Mouse (Mus musculus) layer of hippocampus, adult 8-10 months (tissue): ENCODE measurements around the gene March10. TPM values are rescaled to one million over a fixed set of nuclear protein-coding genes. Genes with fewer than 3 reads are reported as not detected.

ENCODE experiments used
- DNase-seq, 2 experiments: peaks; one replicate each; pipeline ENCODE4 v3.0.0; 2022; ENCODE audit warnings: low spot score in 2 of 2
- total RNA-seq, 4 experiments: library from RNA; stranded (reverse); gene quantifications; 2 replicates each; pipeline ENCODE4 v1.2.4; 2022

Gene March10
- total RNA-seq, 4 experiments from 2014 or later: 0.27 to 1.3 (median 0.91) TPM

DNA sequence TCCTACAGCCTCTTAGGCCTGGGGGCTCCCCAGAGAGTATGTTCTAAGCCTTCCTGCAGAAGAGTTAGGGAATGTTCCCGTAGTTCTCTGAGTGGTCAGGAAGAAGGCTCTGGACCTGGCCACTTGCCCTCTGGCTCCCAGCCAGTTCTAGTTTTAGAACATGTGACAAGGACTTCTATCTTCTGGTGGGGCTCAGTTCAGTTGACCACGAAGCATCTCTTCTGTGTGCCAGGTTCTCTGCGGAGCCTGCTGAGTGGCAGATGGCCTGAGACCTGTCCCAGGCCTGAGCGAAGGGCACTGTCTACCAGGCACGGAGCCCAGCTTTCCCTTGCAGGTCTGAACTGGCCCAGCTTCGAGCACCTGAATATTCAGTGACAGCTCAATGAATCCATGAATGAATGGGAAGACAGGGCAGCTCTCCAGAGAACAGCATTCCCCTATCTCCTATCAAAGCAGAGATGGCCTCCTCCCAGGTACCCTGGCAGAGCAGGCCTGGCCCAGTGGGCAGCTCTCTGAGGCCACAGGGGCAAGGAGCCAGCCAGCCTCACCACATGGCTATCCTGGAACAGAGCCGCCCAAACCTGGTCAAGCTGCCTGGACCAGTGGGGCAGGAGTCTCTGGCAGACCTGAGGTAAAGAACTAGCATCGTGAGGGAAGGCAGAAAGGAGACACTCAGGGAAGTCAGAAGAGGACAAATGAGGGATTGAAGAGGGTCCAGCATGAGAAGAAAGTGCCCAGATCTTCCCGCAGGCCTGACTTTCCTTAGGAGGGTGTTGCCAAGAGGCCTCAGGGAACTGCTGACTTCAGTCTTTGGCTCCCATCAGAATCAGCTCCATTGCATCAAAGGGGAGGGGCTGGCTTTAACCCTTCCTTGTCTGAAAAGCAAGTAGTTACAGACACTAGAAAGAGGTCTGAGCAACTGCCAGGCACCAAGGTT lies 103.3 kb downstream of the March10 start:
- DNase-seq: peak in 1 of 2 experiments; percentile 28

DNA sequence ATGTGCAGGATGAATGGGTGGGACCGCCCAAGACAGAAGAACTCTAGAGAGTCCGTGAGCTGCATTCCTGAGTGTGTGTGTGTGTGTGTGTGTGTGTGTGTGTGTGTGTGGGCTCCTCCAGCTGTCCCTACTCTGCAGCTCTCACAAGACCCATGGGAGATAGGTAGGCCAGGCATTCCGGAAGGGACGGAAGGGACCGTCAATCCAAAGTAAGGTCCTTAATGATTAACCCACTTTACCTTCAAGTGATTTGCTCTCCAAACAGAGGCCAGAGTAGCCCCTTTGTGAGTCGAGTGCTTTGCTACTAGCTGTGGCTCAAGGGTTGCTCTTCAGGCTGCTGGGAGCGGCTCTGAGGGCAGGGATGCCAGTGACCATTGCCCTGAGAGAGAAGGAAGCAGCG lies 104.4 kb downstream of the March10 start:
- no peak for DNase-seq

DNA sequence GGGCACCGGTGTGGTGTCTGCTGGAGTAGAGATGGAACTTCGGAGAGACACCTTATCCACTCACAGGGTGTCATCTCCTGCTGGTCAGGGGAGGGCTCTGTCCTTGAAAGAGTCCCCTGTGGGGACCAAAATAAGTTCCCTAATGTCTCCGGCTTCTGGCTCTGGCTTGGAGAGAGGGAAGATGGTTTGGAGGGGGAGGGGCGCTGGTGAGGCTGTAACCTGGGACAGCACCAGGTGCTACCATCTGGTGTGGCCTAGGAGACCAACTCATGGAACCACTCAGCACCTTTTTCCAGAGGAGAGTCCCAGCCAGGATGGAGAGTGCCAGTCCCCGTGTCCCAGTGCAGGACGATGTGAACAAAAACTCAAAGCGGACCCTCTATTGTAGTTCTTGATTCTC lies 105.9 kb downstream of the March10 start:
- DNase-seq: no peak

DNA sequence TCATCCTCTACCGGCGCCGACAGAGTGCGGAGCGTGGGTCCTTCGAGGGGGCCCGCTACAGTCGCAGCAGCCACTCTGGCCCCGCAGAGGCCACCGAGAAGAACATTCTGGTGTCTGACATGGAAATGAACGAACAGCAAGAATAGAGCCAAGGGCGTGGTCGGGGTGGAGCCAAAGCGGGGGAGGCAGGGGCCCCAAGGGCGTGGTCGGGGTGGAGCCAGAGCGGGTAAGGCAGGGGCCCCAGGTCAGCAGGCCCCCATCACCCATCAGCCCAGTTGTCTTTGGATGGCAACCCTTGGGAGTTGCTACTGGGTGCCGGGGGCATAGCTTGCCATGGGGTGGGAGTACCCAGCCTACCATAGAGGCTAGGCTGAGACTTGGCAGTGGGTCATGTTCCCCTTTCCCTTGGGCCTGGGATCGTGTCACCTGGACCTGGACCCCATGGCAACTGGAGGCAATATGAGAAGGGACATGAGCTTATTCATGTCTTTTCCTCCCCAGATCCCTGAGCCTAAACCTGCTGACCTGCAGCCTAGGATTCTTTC lies 106.7 kb downstream of the March10 start:
- no peak for DNase-seq

DNA sequence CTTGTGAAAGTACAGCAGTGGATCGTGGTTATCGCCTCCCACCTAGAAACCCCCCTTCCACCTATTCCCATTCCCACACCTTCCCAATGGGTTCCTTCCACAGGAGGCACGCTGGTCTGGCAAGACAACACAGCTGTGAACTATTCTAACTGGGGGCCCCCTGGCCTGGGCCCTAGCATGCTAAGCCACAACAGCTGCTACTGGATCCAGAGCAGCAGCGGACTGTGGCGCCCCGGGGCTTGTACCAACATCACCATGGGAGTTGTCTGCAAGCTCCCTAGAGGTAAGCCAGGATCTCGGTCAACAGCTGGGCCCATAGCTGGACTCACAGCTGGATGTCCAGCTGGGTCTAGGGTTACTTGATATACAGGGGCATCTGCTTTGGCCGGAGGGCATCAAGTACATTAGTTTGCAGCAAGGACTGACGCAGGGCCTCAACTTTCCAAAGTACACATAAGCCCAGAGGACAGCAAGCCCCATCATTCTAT lies 108.0 kb downstream of the March10 start:
- no peak for DNase-seq

DNA sequence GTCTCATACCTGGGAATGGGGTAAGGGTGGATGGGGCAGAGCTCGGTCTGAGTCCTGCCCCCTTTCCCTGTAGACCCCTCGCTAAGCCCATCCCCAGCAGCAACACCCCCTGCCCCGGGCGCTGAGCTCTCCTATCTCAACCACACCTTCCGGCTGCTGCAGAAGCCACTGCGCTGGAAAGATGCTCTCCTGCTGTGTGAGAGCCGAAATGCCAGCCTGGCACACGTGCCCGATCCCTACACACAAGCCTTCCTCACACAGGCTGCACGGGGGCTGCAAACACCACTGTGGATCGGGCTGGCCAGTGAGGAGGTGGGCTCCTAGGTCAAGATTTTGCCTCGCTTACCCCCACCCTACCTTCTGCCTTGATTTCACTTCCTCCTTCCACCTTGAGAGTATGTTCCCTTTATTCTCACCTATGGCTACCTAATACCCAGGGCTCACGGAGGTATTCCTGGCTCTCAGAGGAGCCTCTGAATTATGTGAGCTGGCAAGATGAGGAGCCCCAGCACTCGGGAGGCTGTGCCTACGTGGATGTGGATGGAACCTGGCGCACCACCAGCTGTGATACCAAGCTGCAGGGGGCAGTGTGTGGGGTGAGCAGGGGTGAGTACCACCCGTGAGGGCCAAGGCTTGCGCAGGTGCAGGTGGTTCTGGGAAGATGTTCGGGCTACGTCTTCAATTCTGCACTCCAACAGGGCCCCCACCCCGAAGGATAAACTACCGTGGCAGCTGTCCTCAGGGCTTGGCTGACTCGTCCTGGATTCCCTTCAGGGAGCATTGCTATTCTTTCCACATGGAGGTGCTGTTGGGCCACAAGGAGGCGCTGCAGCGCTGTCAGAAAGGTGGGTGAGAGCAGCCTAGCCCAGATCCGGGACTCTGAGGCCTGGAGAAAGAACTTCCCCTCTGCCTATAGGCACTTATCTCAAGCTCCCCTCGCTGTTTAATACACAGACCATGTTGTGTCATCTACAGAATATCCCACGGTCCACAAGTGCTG lies 109.1 kb downstream of the March10 start:
- peak; percentile 85 to 89 for DNase-seq

DNA sequence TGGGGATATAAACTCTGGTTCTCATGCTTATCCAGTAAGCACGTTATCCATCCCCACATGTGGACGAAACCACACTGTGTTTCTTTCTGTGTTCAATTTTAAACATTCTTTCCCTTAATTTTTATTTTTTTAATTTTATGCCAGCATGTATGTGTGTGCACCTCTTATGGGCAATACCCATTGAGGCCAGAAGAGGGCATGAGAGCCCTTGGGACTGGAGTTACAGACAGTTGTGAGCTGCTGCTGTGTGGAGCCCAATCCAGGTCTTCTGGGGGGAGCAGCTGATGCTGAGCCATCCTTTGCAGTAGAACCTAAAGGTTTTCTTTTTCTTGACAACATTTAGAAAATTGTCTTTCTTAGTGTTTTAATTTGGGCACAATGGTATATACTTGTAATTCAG lies 111.3 kb downstream of the March10 start:
- no peak for DNase-seq

DNA sequence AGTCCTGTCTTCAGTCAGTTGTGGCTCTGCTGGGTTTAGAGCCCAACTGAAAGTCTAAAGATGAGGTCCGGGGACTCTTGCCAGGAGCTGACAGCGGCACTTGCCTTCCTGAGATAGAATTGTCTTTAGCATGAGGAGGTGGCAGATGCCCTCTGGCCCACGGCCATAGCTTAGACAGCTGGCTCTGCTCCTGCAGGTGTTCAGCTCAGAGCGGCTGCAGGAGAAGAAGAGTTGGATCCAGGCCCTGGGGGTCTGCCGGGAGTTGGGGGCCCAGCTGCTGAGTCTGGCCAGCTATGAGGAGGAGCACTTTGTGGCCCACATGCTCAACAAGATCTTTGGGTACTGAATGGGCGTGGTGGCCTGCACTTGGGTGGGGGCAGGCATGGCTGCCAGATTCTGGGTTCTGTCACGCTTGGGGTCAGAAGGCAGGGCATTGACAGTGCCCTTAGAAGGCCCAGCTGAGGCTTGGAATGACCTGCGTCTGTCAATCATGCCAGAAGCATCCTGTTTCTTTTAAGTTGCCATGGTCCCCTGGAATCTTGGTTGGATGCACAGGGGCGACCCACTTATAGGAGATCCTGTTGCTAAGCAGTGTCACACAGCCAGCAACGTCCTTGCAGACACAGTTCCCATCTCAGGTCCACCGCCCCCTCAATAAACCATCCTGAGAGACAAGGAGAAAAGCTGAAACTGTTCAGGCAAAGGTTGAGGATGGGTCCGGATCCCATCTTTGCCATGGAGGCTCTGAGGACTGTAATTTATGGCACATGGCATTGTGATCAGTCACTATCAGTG lies 117.7 kb downstream of the March10 start:
- no peak for DNase-seq

DNA sequence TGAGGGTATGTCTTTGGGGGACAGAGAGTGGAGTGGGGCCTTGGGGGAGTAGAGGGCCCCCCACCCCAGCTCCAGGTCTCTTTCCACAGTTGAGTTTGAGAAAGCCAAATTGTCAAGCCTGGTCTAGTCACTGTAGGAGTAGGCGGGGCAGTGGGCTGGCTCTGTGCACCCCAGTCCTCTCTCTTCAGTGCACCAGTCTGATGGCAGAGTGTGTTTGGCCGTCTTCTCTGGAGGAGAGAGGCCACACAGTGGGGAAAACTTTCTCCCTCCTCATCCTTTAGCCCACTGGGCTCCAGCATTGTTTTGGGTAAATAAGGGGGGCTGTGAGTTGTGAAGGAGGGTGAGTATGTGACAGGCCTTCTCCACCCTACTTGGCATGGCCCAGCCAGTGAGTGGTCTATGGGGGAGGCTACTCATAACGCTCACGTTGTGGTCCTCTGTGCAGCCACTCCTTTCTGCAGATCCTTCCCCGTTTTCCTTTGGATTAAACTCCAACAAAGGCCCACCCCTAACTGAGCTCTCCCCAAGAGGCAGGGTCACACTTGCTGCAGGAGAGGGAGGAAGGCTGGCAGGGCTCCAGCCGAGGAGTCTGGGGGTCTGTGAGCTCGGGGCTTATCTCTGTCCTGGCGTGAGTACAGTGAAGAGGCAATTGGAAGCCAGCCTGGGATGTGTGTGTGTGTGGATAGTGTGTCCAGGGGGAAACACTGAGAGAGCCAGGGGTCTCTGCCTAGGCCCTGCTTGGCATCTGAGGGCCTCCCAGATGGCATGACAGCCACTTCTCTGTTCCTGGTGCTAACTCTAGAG lies 122.5 kb downstream of the March10 start:
- no peak for DNase-seq

DNA sequence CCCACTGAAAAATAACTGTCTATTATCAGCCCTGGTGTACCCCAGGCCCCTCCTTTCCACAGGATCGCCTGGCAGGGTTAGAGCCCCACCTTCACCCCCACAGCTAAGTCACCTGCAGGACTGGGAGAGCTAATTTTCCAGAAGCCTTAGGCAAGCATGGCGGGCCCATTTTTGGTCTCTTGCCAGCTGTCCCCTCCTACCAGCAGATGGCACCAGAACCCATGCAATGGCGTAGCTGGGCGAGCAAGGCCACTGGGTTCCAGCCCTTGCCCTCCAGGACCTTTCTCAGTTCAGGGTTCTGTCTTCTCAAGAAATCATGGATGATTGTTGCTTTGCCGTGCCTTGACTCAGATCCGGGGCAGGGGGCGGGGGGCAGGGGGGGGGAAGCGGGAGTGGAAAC lies 124.1 kb downstream of the March10 start:
- DNase-seq: peak in 1 of 2 experiments; percentile 64

DNA sequence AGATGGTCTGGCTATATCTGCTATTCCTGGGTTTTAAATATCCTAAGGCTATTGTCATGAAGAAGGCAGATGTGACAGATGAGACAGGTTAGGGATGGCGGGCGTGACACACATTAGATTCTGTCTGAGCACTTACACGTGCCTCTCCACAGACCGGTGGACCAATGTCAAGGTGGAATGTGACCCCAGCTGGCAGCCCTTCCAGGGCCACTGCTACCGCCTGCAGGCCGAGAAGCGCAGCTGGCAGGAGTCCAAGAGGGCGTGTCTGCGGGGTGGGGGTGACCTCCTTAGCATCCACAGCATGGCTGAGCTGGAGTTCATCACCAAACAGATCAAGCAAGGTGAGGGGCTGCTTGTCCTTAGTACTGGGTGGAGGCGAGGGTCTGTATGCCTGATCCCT lies 124.8 kb downstream of the March10 start:
- DNase-seq: no peak

DNA sequence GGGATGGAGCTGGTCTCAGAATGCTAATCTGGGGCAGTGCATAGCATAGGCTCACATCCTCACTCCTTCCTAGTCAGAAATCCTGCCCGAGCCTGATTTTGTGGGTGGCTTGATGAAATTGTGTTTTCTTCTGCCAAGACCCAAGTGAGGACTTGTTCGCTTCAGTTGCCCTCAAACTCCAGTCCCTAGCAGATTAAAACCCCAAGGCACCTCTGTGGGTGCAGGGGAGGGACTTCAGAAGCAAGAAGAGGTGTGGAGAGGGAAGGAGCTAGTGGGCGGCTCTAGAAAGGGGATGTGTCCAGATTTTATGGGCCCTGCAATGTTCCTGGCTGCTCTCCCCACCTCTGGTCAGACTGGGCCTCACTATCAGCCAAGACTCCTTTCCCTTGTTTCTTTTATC lies 125.4 kb downstream of the March10 start:
- no peak for DNase-seq

DNA sequence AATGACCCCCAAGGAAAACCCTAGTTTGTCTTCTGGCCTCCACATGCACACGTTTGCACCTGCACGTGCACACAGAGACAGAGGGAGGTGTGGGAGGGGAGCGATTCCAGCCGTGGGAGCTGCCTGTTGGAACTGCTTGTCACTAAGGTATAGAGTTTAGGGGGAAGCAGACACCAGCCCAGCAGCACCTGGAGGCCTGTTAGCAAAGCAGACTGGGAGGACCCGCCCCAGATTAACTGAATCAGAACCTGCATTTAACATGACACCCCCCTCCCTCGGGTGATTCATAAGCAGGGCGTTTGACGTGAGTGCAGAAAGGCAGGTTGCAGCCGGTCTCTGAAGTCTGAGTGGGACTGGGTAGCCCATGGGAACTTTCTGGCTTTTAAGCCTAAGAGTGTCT lies 126.6 kb downstream of the March10 start:
- DNase-seq: no peak

DNA sequence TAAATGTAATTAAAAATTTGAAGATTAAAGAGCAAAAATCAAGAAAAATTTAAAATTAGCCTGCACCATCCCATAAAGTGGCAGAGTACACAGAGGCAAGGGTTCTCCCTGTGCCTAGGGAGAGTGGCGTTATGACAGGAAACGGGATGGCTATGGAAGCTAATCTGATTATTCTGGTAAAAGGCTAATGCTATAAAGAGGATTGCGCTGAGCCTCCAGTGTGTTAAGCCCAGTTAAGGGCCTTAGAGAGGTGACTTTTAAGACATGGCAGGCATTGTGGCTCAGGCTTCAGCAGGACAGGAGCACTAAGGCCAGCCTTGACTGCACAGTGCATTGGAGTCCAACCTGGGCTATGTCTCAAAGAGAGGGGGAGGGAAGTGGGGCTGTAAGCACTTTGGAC lies 129.4 kb downstream of the March10 start:
- no peak for DNase-seq

DNA sequence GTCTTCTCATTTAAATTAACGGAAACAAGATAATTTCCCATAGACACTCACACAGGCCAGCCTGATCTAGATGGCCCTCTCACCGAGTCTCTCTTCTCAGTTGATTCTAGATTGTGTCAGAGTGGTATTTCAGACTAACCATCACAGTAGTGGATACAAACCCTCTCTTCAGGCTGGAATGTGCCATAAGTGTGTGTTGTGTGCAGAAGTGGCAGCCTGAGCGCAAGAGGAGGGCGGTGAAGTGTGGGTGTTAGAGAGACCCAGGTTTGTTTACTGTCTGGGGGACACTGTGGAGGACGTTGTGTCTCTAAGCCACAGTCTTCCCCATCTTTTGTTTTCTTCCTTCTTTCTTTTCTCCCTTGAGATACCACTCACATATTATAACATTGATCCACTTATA lies 133.0 kb downstream of the March10 start:
- no peak for DNase-seq

DNA sequence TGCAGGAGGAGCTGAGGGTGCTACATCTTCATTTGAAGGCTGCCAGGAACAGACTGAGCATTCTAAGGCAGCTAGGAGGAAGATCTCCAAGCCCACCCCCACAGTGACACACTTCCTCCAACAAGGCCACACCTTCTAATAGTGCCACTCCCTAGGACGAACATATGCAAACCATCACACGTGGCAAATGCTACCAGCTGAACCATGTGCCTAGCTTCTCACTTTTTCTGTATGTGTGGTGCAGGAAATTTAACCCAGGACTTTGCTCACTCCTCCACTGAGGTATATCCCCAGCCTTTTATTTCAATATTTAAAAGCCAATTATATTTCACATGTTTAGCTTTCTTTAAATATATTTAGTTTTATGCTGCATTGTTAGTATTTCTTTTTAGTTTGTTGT lies 135.4 kb downstream of the March10 start:
- DNase-seq: no peak

DNA sequence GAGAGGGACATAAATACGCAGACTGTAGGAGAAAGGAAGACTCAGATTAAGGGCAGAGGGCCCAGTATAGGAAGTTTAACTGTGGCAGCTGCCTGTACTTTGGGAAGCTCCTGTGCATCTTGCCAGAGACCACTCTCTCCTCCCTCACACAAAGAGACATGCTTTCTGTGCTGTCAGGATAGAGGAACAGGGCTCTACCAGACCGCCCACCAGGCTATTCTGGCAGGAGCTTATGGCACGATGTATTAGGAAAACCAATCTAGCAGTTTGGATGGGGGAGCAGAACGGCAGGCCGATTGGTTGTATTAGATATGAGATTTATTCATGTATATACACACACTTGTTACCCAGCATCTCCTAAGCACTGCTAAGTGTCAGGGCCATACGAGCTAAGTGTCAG lies 138.8 kb downstream of the March10 start:
- DNase-seq: no peak

DNA sequence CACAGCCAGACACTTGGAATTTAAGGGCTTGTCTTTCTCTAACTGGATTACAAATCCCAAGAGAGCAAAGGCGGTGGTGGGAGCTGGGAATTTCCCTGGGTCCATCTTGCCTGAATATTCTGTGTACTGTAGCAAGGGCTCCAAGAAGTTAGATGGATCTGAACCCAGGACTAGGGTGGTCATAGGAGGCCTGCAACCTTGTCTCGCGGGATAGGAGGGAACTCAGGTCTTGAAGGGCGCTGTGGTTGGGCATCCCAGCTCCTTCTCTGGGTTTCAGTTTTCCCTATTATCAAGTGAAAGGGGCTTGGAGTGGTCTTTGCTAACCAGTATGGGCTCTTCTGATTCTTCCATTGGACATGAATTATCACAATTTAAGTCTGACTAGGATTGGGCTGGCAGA lies 140.4 kb downstream of the March10 start:
- DNase-seq: no peak

DNA sequence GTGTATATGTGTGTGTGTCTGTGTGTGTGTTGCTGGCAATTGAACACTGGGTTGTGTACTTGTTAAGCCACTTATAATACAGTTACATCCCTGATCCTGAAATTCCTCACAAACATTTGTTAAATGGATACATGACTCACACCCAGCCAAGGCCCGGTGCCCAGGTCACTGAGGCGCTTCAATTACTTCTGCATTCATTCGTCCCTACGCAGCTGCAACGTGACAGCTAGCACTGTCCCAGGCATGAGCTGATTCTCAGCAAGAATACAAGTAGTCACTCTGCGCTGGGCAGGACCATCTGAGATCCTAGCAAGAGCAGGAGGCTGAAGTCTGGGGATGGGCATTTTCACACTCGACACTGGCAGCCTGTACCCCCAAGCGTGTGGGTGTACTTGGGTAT lies 141.2 kb downstream of the March10 start:
- no peak for DNase-seq

DNA sequence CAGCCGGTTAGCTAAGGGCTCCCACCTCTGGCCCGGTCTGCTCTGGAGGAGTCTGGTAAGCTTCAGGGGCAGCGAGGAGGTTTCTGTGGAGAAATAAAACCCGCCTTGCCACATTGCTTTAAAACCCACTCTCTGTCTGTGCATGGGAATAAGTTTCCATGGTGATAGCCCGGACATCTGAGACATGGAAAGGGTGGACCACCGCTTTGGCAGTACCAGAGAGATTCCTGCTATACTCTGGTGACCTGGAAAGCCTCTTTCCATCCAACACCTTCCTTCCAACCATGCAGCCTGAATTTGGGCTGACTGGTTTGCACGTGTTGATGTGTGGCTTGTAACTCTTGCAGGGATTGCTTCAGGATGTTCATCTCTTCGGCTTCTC lies 142.9 kb downstream of the March10 start:
- DNase-seq: no peak
